Mouse (Mus musculus): ENCODE measurements around the gene Pafah1b1.

GRCm38 (mm10) chr11:74647966-74648365, 76.5 kb downstream of the Pafah1b1 start:
- TF ChIP-seq CTCF (IDR thresholded peaks at IDR 0.05; ENCODE audit: low read depth, low read length) (no peak), POLR2A (IDR thresholded peaks at IDR 0.05; ENCODE audit: extremely low read depth, insufficient read depth, low read length) (no peak)
